Mouse (Mus musculus) splenic B cell, adult 2 months (primary cell): Measurements from ENCODE around the gene Tmem198.

Experiments used
- DNase-seq: peaks from one replicate; pipeline ENCODE4 v3.0.0-alpha.2; 2011; ENCODE audit warnings: low read depth, low spot score
- H3K27me3 ChIP-seq: 2 replicates; pipeline ENCODE4 v1.6.1; 2012; ENCODE audit warnings: mild to moderate bottlenecking, low read length, moderate library complexity, mixed read lengths; ENCODE audit not compliant: control insufficient read depth, poor library complexity, insufficient read depth, severe bottlenecking
- H3K36me3 ChIP-seq: 2 replicates; pipeline ENCODE4 v1.6.1; 2012; ENCODE audit warnings: mild to moderate bottlenecking, low read length, moderate library complexity, mixed read lengths; ENCODE audit not compliant: control insufficient read depth, poor library complexity, insufficient read depth, severe bottlenecking

The Tmem198 gene

DNA sequence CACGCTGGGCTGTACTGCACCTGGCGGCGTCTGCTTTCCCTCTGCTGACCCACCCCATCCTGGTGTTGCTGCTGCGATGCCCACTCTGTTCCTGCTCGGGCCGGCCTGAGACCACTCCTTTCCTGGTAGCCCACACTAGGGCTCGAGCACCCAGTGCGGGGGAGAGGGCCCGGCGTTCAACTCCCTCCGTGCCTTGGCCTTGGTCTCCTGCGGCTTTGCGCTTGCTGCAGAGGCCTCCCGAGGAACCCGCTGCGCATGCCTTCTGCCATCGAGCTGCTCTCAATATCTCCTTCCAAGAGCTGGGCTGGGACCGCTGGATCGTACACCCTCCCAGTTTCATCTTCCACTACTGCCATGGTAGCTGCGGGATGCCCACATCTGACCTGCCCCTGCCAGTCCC, 30.3 kb downstream of the Tmem198 start:
- DNase-seq = no peak
- peaks cover 4% of the 10 kb centered on the region; the same call in 1 of the 2 replicates for H3K27me3 ChIP-seq
- no peaks in the 10 kb centered on the region for H3K36me3 ChIP-seq

GRCm38 (mm10) chr1:75510154-75510553, 30.8 kb downstream of the Tmem198 start:
- no peaks in the 10 kb centered on the region for H3K36me3 ChIP-seq
- peaks cover 4% of the 10 kb centered on the region; the same call in 1 of the 2 replicates for H3K27me3 ChIP-seq
- DNase-seq = no peak

DNA sequence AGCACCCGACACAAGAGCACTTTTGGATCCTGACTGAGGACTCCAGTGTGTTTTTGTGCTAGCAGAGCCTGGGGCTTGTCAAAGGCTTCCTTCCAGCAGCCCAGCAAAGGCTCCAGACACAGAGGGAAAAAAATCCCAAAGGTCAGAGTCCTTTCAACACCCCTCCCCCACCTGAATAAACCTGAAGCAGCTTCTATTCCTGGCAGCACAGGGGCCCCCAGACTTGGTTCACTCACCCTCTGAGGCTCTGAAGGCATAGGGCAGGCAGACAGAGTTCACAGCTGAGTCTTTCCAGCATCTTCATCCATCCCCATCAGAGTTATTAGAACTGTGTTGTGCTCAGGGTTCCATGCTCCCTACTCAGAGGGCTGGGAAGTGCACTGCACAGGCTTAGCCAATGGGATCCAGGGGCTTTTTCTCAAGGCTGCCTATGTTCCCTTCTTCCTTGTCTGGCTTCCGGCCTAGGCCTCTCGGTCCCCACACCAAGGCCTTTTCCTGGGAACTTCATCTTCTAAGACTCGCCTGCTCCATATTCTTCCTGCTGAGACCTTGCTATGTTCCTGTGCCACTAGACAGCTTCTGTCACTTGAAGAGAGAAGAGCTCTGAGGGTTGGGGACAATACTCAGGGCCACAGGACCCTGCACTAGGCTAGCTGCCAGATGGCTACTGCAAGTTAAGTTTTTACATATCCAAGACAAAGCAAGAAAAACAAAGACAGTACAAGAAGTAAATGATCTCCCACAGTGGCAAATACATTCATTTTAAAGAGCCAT, 32.3 kb downstream of the Tmem198 start:
- H3K27me3 ChIP-seq = no peaks in the 10 kb centered on the region
- H3K36me3 ChIP-seq = no peaks in the 10 kb centered on the region
- no peak for DNase-seq

GRCm38 (mm10) chr1:75512550-75512949, 33.2 kb downstream of the Tmem198 start:
- no peaks in the 10 kb centered on the region for H3K27me3 ChIP-seq
- no peaks in the 10 kb centered on the region for H3K36me3 ChIP-seq
- no peak for DNase-seq

DNA sequence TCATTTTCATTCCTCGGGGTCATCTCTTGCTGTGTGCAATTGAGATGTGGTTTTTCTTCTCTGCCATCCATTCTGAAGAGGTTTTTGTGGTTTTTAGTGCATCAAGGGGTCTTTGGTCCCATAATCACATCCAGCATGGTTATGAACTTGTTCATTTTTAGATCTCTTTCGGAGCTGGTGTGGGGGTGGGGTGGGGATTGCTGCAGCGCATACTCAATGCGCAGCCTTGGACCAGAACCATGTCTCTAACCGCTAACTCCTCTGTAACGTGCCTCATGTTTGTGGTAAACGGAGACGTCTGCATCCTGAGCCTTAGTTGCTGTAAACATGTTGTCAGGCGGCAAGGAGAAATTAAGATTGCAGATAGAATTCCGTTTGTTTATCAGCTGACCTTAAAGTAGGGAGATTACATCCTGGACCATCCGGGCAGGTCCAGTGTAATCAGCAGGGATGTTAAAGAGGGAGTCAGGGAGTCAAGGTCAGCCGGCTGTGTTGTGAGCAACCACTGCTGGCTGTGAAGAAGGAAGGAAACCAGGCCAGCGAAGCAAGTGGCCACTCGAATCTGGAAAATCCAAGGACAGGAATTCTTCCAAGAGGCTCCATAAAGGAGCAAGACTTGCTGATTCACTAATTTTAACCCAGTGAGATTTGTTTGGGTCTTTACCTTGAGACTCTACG, 37.5 kb downstream of the Tmem198 start:
- H3K36me3 ChIP-seq = no peaks in the 10 kb centered on the region
- no peak for DNase-seq
- H3K27me3 ChIP-seq = no peaks in the 10 kb centered on the region

DNA sequence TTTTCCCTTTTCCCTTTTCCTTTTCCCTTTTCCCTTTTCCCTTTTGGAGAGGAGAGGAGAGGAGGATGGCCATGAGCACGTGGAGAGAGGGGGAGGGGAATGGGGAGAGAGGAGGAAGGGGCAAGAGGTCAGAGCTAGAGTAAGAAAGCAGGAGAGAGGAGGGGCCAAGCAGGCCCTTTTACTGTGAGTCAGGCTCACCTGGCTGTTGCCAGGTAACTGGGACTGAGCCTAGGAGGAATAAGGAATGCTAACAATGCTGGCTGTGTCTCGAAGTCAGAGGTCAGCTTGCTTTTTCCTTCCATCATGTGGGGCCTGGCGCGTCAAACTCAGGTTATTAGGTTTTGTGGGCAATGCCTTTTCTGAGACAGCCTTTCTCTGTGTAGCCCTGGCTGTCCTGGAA, 38.7 kb downstream of the Tmem198 start:
- Histone ChIP-seq H3K36me3 (no peaks in the 10 kb centered on the region), H3K27me3 (no peaks in the 10 kb centered on the region)
- no peak for DNase-seq

GRCm38 (mm10) chr1:75518427-75518826, 39.1 kb downstream of the Tmem198 start:
- no peaks in the 10 kb centered on the region for H3K27me3 ChIP-seq
- no peak for DNase-seq
- H3K36me3 ChIP-seq = no peaks in the 10 kb centered on the region

DNA sequence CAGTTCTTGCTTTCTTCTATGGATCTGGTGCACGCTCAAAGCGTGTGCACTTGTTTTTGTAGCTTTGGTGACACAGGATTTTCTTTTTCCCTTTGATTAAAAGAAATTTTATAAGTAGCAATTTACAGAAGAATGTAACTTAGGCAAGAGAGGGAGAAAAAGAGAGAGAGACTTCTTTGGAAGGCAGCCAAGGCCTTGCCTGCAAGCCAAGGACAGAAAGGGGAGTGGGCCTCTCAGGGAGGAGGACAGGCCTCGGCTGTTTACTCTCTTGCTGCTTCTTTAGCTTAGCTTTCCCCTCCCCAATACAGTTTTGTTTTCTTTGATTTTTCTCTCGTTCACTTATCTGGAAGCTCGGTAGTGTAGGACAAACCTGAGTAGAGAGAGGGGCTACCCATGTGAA, 40.2 kb downstream of the Tmem198 start:
- Histone ChIP-seq H3K27me3 (no peaks in the 10 kb centered on the region), H3K36me3 (no peaks in the 10 kb centered on the region)
- no peak for DNase-seq

DNA sequence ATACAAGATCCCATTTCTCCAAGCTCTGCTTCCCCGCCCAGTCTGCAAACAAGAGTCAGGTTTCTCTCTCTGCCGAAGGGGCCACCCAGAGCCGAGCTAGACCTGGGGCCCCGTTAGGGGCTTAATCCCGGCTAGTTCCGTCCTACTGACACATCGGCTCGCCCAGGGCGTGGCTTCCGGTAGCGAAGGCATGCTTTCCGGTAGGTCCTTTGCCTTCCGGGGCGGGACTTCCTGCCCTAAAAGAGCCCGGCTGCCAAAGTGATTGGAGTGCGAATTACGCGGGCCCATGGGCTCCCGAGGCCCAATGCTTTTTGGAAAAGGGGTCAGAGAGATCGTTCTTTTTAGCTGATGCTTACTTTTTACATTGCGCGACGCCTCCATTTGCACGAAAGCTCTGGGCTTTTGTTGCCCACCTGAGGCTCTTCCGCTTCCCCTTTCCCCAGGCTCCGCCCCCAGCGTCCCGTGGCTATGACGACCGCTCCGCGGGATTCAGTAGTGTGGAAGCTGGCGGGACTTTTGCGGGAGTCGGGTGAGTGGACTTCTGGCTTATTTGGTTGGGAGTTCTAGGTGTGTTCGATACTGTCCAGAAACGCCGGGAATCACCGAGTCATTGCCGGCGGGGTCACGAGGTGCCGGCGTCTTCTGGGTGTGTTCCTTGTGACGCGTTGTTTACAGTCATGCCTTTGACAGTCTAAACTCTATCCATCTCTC, 42.1 kb downstream of the Tmem198 start, which contains the start of gene Stk11ip:
Gene Stk11ip, plus strand, starts transcription at position 209 of the 711 bp plus-strand sequence.
- H3K36me3 ChIP-seq = no peaks in the 10 kb centered on the region
- no peaks in the 10 kb centered on the region for H3K27me3 ChIP-seq
- peak; percentile 94 for DNase-seq

- no peaks in the 10 kb centered on the region for H3K27me3 ChIP-seq
- H3K36me3 ChIP-seq = peaks cover 4% of the 10 kb centered on the region
- peak; percentile 95 for DNase-seq
Measured at GRCm38 (mm10) chr1:75524679-75525078, 45.3 kb downstream of the Tmem198 start.

GRCm38 (mm10) chr1:75530546-75530945, 51.2 kb downstream of the Tmem198 start:
- H3K27me3 ChIP-seq = no peaks in the 10 kb centered on the region
- H3K36me3 ChIP-seq = peaks cover 16% of the 10 kb centered on the region
- DNase-seq = no peak

DNA sequence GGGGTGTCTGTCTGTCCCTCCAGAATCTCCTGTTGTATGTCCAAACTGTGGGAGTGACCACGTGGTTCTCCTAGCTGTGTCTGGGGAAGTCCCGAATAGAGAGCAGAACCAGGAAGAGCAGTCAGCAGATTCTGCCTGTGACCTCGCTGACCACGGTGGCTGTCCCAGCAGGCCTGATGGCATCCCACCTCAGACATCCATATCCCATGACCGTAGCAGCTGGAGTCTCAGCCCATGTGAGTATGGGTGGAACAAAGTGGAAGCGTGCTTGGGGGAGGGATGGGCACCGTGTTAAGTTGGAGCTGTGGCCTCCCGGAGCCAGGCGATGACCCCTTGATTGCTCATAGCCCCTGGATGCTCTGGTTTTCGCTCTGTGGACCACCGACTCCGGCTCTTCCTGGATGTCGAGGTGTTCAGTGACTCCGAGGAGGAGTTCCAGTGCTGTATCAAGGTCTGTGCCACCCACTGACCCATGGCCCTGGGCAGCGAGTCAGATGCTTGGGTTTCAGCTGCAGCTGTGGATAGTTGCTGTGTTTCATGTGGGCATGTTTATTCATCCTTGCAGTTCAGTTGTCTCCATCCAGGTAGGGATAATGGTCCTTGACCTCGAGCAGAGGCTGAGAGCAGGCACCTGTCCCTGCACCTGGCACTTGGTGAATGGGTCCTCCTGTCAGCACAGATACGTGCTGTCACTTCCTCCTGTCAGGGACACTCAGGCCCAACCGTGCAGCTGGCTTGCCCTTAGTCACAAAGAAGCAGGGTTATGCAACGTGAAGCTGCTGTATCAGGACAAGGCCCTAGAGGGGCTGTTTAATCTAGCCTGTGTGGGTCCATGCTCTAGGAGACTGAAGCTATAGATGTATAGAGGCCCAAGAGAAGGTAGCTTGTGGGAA, 53.2 kb downstream of the Tmem198 start:
- DNase-seq = no peak
- Histone ChIP-seq H3K27me3 (no peaks in the 10 kb centered on the region), H3K36me3 (peaks cover 17% of the 10 kb centered on the region)

- peaks cover 15% of the 10 kb centered on the region for H3K36me3 ChIP-seq
- H3K27me3 ChIP-seq = no peaks in the 10 kb centered on the region
- no peak for DNase-seq
Measured at GRCm38 (mm10) chr1:75533325-75534252, 54.3 kb downstream of the Tmem198 start.
